Mouse (Mus musculus) left cerebral cortex, adult 18-20 months (tissue): ENCODE measurements around the gene Pde3a. TPM values are rescaled to one million over a fixed set of nuclear protein-coding genes. Genes with fewer than 3 reads are reported as not detected.

Experiments
- DNase-seq, 2 experiments: peaks; one replicate each; pipeline ENCODE4 v3.0.0; 2021 to 2022; ENCODE audit warnings: low spot score in 2 of 2, mixed read lengths in 1 of 2
- total RNA-seq, 2 experiments: library from RNA; stranded (reverse); gene quantifications; 2 replicates each; pipeline ENCODE4 v1.2.3; 2021

The Pde3a gene
- total RNA-seq, 2 experiments from 2014 or later = 1.3 to 1.6 TPM

DNA sequence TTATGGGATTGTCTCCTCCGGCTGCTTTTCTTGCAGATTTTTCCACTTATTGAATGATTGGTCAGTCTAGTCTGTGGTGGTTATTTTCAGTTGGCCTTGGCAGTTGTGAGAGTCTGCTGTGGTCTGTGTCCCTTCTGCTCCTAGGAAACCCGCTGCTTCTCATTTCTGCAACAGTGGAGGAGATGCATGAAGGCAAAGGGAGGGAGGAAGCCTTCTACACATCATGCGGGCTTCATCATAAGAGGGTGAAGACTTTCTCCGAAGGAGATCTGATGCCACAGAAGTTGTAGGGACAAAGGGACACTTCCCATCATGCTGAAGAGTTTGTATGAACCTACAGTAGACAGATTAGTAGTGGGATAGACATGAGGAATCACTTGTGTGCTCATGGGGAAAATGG is 16.2 kb downstream of the Pde3a start:
- DNase-seq = no peak

DNA sequence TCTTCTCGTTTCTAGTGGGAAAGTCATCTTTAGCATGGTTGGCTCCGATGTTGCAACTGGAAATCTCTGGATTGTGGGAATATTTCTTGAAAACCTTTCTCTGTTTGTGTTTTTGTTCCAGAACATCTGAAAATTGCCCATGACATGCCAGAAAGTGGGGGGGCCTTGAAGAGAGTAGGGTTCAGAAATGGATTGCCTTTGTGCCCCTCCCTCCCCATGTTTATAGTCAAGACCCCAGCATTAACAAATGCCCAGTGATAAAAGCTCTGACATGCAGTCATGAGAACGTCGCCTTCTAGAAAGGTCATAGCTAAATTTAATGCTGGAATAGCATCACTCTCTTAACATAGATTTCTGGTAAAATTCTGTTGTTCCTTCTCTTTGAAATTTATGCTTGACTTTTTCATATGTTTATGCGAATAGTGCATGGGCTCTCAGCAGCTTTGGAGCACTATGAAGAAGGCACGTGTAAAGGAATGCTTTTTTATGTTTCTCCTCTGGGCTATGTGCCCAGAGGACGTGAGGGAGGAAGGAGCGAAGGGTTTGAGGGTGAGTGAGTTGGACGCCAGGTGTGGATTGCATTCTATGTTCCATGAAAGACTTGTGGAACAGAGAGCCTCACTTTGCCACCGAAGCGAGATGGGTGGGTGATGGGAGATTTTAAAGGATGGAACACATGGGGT is 19.0 kb downstream of the Pde3a start:
- DNase-seq = no peak

GRCm38 (mm10) chr6:141268871-141269270 is 19.8 kb downstream of the Pde3a start:
- no peak for DNase-seq

- DNase-seq = no peak
These were observed 22.1 kb downstream of the Pde3a start for GRCm38 (mm10) chr6:141271133-141271532.

DNA sequence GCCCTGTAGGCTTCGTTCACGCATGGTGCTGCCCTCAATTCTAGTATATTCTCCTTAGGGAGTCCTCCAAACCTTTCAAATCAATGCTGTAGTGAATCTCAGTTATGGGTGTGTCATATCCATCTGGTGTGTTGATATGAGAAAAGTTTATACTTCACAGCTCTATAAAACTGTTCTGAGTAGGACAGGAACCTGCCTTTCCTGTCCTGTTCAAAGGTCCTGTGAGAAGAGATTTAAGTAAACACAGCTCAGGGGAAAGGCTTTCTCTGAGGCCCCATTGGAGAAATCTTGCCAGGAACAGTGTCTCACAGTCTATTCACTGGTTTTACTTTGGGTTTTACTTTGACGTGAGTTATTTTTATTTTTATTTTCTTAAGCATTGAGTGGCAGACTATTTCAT is 22.5 kb downstream of the Pde3a start:
- DNase-seq = no peak

DNA sequence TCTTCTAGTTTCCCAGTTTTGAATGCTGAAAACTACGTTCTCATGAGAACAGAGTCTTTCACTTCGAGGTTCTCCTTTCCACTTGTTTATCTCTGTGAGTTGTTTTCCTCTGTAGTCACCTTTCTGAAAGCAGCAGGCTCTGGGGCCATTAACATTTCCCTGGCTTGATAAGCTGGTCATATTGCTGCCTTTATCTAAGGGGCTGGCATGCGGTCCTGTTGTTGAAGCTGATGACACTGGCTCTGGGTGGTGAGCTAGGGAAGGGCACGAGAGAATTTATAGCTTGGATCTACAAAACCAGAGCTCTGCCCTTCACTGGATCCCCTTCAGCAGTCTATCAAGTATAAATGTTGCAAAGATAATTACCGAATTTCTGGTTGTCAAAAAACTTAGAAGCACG is 24.6 kb downstream of the Pde3a start:
- DNase-seq = no peak

DNA sequence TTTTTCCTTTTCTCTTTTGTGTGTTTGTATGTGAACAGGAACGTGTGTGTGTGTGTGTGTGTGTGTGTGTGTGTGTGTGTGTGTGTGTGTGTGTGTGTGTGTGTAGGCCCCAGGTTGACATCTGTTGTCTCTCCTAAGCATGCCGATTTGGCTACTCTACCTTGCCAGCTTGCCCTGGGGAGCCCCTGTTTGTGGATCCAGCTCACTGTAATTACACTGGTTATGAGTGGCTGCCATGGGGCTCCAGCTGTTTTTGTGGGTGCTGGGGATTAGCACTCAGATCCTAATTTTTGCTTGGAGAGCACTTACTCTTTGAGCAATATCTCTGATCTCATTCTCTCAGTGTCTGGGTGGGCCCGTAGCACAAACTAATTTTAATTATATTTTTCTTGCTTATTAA is 32.6 kb downstream of the Pde3a start:
- DNase-seq = no peak

DNA sequence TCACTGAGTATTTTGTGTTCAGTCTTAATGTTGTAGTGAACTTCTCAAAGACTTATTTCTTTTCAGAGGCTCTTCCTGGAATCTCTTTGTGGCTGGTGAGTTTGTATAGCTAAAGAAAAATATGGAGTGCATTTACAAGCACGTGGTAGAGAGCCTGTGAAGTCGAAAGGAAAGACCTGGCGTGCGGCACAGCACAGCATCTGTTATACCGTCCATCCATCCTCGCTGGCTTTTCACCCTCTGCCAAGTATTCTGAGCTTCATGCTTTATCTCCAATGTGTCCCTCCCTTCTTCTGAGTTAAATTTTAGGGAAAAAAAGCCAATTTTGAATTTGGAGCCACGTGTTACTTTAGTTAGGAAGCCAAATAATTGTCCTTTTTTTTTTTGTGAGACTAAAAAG is 33.7 kb downstream of the Pde3a start:
- no peak for DNase-seq

GRCm38 (mm10) chr6:141291195-141291594 is 42.1 kb downstream of the Pde3a start:
- DNase-seq = no peak

DNA sequence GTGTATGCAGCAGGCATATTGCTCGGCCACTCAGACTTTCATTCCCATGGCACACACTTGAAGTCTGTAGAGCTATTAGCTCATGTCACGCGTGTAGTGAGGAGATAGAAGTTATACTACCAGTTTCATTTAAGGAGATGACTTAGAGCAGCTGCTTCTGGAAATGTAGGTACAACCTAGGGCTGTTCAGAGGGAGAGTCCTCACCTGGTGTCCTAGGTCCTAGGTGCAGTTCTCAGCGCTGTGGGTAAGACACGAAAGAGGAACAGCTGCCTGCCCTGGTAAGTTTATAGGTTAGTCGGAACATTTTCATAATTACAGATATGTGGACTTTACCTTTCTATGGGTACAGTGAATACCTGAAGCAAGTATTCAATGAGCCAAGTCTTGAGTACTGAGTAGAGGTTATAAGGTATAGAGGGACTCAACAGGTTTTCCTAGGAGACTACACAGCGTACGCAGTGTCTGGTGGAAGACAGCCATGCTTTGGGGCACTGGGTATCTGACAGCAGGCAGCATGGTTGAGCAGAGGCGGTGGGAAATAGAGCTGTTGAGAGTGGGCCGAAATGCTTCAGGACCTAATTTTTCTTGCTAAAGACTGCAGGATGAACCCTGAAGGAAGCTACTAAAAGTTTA is 43.9 kb downstream of the Pde3a start:
- DNase-seq = no peak

- DNase-seq = no peak
These were observed 44.4 kb downstream of the Pde3a start for GRCm38 (mm10) chr6:141293460-141293853.

DNA sequence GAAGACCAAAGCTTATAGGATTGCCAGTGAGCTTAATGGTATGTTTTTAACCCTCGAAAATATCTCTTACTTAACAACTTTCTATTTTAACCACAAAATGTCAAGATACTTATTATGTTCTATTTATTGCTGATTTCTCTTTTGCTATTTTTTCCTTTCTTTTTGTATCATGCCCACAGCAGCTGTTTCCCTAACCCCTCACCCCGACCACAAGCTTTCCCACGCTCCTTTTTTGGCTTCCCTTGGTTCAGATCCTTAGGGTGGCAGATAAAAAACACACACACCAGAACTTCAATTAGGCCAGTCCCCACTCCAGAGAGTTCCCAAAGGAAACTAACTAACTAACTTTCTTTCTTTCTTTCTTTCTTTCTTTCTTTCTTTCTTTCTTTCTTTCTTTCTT is 46.2 kb downstream of the Pde3a start:
- DNase-seq = no peak

DNA sequence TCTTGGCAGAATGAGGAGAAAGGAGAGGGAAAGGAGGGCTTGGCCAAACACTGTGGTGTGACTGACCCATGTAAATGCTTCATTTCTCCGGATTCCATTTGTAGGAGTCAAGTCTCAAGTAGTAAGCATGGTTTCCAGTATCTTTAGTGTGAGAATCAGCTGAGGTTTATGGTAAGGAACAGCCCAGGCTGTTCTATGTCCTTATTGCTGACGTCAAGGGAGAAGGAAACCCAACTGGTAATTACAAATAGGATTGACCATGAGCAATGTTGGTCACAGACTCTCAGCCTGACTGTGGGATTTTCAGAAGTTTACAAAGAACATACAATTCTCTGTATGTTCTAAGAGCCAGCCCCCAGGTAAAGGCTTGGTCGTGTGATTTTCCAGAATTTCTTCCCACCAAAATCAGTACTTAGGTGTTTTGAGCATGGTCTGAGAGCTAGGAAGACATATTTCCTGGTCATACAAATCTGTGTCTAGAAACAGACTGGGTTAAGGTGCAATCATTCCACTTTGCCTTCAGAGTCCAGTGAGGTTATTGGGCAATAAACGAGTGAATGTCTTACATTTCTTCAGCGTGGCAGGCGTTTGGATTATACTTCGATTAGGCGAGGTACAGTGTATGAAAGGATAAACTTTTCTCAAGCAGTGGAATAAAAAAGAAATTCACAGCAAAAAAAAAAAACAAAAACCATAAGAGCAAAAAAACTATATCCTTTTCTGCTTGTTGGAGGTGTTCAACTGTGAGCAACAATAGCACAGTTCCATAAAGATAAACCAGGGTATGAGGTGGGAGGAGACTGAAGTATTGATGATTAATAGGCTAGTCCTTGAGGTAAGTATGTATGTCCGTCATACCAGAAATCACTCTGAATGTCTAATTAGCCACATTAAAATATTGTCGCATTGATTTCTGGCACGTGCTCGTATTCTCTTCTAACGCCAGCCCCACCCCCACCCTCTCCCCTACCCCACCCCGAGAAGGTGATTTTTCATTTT is 53.0 kb downstream of the Pde3a start:
- no peak for DNase-seq

GRCm38 (mm10) chr6:141302842-141303241 is 53.8 kb downstream of the Pde3a start:
- no peak for DNase-seq

DNA sequence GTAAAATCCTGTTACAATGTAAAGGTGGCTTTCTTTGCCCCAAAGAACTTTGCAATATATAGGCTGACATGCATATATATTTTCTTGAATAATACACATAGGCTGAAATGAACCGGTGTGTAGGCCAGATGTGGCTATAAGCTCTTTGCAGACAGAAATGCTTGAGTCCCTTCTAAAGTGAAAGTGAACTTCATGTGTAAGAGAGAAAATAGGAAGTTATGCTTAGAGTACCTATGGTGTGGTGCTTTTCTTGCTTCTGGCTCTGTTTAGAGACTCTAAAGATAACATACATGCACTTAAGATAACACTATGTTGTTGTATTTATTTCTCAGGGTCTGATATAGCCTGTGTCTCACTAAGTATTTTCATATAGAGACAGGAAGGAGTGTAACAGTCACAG is 58.3 kb downstream of the Pde3a start:
- no peak for DNase-seq

GRCm38 (mm10) chr6:141308451-141308850 is 59.4 kb downstream of the Pde3a start:
- no peak for DNase-seq

DNA sequence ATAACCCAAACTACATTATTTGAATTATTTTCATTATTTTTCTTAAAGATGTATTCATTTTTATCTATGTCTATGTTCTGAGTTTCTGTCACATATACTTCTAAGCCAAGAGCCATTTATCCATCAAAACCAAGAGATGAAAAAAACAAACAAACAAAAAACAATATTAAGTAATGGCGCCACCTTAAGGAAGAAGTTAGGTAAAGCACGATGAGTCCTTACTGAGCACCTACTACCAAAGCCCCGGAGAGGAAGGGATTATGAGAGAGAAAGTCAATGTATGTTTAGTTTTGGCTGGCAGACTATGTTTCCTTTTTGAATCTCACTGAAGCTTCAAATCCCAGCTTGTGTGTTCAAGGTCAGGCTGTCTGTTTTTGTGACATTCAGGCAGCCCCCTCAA is 60.8 kb downstream of the Pde3a start:
- no peak for DNase-seq

DNA sequence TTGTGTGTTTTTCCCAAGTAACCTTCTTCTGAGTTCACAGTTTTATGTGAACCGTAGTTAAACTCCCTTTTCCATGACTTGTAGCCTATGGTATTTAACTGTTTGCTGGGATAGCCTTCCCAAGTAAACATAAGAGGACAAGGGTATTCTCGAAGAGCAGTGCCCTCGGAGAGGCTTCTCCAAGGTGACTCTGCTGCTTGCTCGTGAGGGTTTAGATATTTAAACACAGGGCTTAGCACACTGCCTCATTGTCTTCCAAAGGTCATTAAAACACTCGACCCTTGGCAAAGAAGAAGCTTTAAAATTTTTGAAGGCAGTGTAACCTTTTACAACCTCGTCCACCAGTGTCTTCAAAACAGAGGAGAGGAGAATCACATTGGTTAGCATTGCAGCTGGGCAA is 61.3 kb downstream of the Pde3a start:
- no peak for DNase-seq

DNA sequence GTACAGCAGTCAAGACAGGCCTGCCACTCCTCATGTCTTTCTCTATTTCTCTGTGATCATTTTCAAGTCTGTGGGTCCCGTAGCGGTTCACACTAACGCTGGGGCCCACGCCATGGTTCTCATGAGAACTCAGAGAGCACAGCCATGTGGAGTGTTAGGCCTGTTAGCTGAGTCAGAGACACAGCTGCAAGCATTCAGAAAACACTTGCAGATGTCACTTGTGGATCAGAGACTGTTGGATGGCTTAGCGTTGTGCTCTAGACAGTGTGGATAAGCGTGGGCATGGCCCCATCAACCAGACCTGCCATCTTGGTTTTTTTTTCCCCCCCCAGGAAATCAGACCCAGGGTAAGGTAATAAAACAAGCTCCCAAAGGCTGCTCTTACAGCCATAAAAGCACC is 62.5 kb downstream of the Pde3a start:
- no peak for DNase-seq

DNA sequence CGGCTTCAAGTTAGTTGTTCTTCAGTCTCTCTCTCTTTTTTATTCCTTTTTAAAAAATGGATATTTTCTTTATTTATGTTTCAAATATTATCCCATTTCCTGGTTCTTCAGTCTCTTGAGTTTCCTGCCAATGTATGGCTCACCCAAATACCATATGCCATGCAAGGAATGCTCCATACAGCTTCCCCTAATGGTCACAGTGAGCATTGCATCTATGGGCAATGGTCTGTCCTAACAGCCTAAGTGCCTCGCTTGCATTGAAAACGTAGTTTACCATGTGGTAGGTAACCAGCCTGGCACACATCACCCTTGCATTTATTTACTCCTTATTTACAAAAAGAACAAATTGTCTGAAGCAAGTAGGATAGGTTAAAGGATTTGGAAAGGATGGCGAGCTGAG is 64.0 kb downstream of the Pde3a start:
- DNase-seq = no peak

GRCm38 (mm10) chr6:141318440-141318839 is 69.4 kb downstream of the Pde3a start:
- no peak for DNase-seq

- DNase-seq = no peak
These were observed 72.2 kb downstream of the Pde3a start for GRCm38 (mm10) chr6:141321253-141321652.
